Mouse (Mus musculus) spleen, postnatal 4 days (tissue): Measurements from ENCODE around the gene Pdzd3.
A peak's percentile ranks its signal among the peaks of the same experiment; 100 is the strongest.
"Not testable (repeated sequence)": the region's sequence is repeated elsewhere in the genome, so short reads cannot be mapped to it uniquely, and the experiment has no call there.

Experiments used
- DNase-seq, 2 experiments: peaks; one replicate each; pipeline ENCODE4 v3.0.0; 2022; ENCODE audit warnings: low spot score in 2 of 2

The Pdzd3 gene

GRCm38 (mm10) chr9:44251314-44251713 lies at the start of gene Pdzd3:
TSS of gene Pdzd3 (minus strand) at chr9:44251471.
- DNase-seq, result no peak

- DNase-seq, result not testable (repeated sequence)
Measured at GRCm38 (mm10) chr9:44300001-44300400, 48.7 kb upstream of the Pdzd3 start.

- peak in 1 of 2 experiments; percentile 63 for DNase-seq
Measured at GRCm38 (mm10) chr9:44292490-44292889, 41.2 kb upstream of the Pdzd3 start.

GRCm38 (mm10) chr9:44288959-44289291 lies 37.7 kb upstream of the Pdzd3 start:
- DNase-seq, result no peak

- peak; percentile 75 to 86 for DNase-seq
Measured at GRCm38 (mm10) chr9:44288076-44288958, 37.0 kb upstream of the Pdzd3 start, which contains the start of gene Abcg4. TSS of gene Abcg4 (minus strand) at chr9:44288615.

- peak; percentile 60 to 81 for DNase-seq
Measured at GRCm38 (mm10) chr9:44287401-44288075, 36.3 kb upstream of the Pdzd3 start.

GRCm38 (mm10) chr9:44287003-44287400 lies 35.7 kb upstream of the Pdzd3 start:
- peak; percentile 40 to 77 for DNase-seq

- DNase-seq, result peak; percentile 73 to 82
Measured at GRCm38 (mm10) chr9:44286256-44286850, 35.1 kb upstream of the Pdzd3 start.

- no peak for DNase-seq
Measured at GRCm38 (mm10) chr9:44283183-44283582, 31.9 kb upstream of the Pdzd3 start.

- no peak for DNase-seq
Measured at GRCm38 (mm10) chr9:44269973-44270372, 18.7 kb upstream of the Pdzd3 start.

GRCm38 (mm10) chr9:44269077-44269476 lies 17.8 kb upstream of the Pdzd3 start:
- DNase-seq, result peak in 1 of 2 experiments; percentile 53

GRCm38 (mm10) chr9:44268432-44268831 lies 17.2 kb upstream of the Pdzd3 start, which contains the start of gene Nlrx1:
TSS of gene Nlrx1 (minus strand) at chr9:44268599.
- peak in 1 of 2 experiments; percentile 37 for DNase-seq

- peak; percentile 86 to 93 for DNase-seq
Measured at GRCm38 (mm10) chr9:44268027-44268360, 16.7 kb upstream of the Pdzd3 start.

GRCm38 (mm10) chr9:44267319-44268026 lies 16.2 kb upstream of the Pdzd3 start:
- peak in 1 of 2 experiments; percentile 17 for DNase-seq

- DNase-seq, result no peak
Measured at GRCm38 (mm10) chr9:44266478-44267226, 15.4 kb upstream of the Pdzd3 start.

GRCm38 (mm10) chr9:44261388-44261787 lies 10.1 kb upstream of the Pdzd3 start:
- no peak for DNase-seq

GRCm38 (mm10) chr9:44259014-44259413 lies 7.7 kb upstream of the Pdzd3 start:
- peak in 1 of 2 experiments; percentile 11 for DNase-seq

GRCm38 (mm10) chr9:44256213-44256612 lies 4.9 kb upstream of the Pdzd3 start:
- no peak for DNase-seq

GRCm38 (mm10) chr9:44255136-44255521 lies 3.9 kb upstream of the Pdzd3 start:
- no peak for DNase-seq

GRCm38 (mm10) chr9:44254508-44255135 lies 3.4 kb upstream of the Pdzd3 start:
- no peak for DNase-seq

GRCm38 (mm10) chr9:44253441-44253840 lies 2.2 kb upstream of the Pdzd3 start:
- no peak for DNase-seq
